Mouse (Mus musculus) hindbrain, postnatal 0 days (tissue): Measurements from ENCODE around the gene Cmc1. TPM values are rescaled to one million over a fixed set of nuclear protein-coding genes. Genes with fewer than 3 reads are reported as not detected.

ENCODE experiments used
- ATAC-seq: fragments of 200-750 bp; cut with Nextera tagmentation; 2 replicates; pipeline ENCODE4 v1.8.0; 2017; ENCODE audit warnings: mild to moderate bottlenecking, moderate TSS enrichment, moderate library complexity
- DNase-seq: peaks from one replicate; pipeline ENCODE4 v3.0.0-alpha.2; 2015; ENCODE audit warnings: low spot score
- H3K27ac ChIP-seq: fragments of 300-500 bp; sonication (generic); 2 replicates; pipeline ENCODE4 v1.5.1; 2014; ENCODE audit warnings: mild to moderate bottlenecking
- H3K27me3 ChIP-seq: fragments of 300-500 bp; sonication (generic); 2 replicates; pipeline ENCODE4 v1.6.1; 2014; ENCODE audit warnings: low read length, mixed read lengths; ENCODE audit not compliant: insufficient read depth
- H3K36me3 ChIP-seq: fragments of 300-500 bp; sonication (generic); 2 replicates; pipeline ENCODE4 v1.6.1; 2014; ENCODE audit warnings: low read length, mixed read lengths; ENCODE audit not compliant: insufficient read depth
- H3K4me1 ChIP-seq: fragments of 300-500 bp; sonication (generic); 2 replicates; pipeline ENCODE4 v1.6.1; 2014; ENCODE audit warnings: antibody characterized with exemption, low read length, mixed read lengths; ENCODE audit not compliant: insufficient read depth
- H3K4me2 ChIP-seq: fragments of 300-500 bp; sonication (generic); 2 replicates; pipeline ENCODE4 v1.6.1; 2014; ENCODE audit warnings: low read depth, mild to moderate bottlenecking, low read length, moderate library complexity, mixed read lengths
- H3K4me3 ChIP-seq: fragments of 300-500 bp; sonication (generic); 2 replicates; pipeline ENCODE4 v1.5.1; 2014; ENCODE audit warnings: low read length
- H3K9ac ChIP-seq: fragments of 300-500 bp; sonication (generic); replicated peaks from 2 replicates; pipeline ENCODE4 v1.6.1; 2014; ENCODE audit warnings: mild to moderate bottlenecking, low read length, moderate library complexity, mixed read lengths
- H3K9me3 ChIP-seq: fragments of 300-500 bp; sonication (generic); 2 replicates; pipeline ENCODE4 v1.6.1; 2016; ENCODE audit warnings: low read length, mixed read lengths
- CTCF ChIP-seq: IDR thresholded peaks from 2 replicates; pipeline ENCODE4 v1.5.1; 2016; ENCODE audit warnings: antibody characterized with exemption, control low read depth, low read depth
- WGBS: fragments of 180-500 bp; shearing (Covaris S2); extraction: QIAGEN DNeasy Blood & Tissue Kit; methylation state at CpG from one replicate; pipeline ENCODE4 v1.1.7; 2014; 5-methylcytosine and 5-hydroxymethylcytosine counted together
- polyA plus RNA-seq: library from polyadenylated mRNA; unstranded; fragments of >200 nt; fragmentation: Nextera tagmentation; extraction: Ambion mirVana; gene quantifications from 2 replicates; pipeline ENCODE4 v1.2.1, GENCODE M21; 2015
- total RNA-seq: library from RNA; depleted of rRNA; stranded (reverse); fragments of >200 nt; gene quantifications from 2 replicates; pipeline ENCODE4 v1.2.3, GENCODE M21; 2014; rRNA removed

Cmc1 gene
- total and polyA plus RNA-seq, 2 experiments from 2014 or later: 2.0 to 44.5 TPM

DNA sequence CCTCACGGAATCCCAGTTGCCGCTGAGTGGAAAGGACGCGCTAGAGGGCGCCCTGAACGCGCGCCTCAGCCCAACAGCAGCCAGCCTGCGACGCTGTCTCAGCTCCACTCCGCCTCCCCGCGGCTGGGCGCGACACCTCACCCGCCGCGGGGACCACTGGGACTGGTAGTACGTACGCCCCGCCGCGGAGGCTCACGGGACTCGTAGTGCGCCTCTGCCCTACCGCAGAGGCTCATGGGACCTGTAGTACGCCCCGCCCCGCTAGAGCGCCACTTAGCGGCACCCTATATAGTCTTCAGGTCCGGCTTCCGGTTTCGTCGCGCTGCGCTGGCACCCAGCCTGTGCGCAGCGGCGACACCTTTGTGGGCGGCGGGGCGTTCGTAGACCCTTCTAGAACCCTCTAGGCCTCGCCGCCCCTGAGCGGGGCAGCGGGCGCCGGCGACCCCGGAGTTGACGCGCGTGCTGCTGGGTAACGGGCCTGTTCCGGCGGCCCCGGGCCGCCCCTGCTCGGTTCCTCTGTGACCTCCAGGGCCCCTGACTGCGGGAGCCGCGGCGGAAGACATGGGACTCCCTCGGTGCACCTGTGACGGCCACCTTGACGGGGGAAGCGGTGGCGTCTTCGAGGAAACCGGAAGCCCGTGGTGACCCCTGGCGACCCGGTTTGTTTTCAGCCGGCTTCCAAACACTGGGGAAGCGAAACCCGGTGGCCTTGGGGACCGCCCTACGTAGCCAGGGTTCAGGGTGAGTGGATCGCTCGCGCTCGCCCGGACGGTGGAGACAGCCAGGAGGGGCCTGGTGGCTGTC lies 109.6 kb downstream of the Cmc1 start, which contains the start of gene Azi2:
Gene Azi2, plus strand, starts transcription at position 282 of the 804 bp plus-strand sequence.
- TF ChIP-seq CTCF: peak; percentile 87
- H3K27ac ChIP-seq: peak within 1 kb of the TSS; percentile 95
- peaks cover 6% of the 10 kb centered on the region; the same call in 1 of the 2 replicates for H3K4me1 ChIP-seq
- H3K36me3 ChIP-seq: no peaks in the 10 kb centered on the region
- no peaks in the 10 kb centered on the region for H3K9me3 ChIP-seq
- under 1% methylated on average over 87 of the region's 87 CpGs for WGBS
- peak within 1 kb of the TSS; percentile 90 for H3K4me3 ChIP-seq
- peak within 1 kb of the TSS; percentile 95 for H3K9ac ChIP-seq
- H3K4me2 ChIP-seq: peak within 1 kb of the TSS; percentile 78
- DNase-seq: peak; percentile 100
- peak; percentile 99 for ATAC-seq
- H3K27me3 ChIP-seq: no peaks in the 10 kb centered on the region

DNA sequence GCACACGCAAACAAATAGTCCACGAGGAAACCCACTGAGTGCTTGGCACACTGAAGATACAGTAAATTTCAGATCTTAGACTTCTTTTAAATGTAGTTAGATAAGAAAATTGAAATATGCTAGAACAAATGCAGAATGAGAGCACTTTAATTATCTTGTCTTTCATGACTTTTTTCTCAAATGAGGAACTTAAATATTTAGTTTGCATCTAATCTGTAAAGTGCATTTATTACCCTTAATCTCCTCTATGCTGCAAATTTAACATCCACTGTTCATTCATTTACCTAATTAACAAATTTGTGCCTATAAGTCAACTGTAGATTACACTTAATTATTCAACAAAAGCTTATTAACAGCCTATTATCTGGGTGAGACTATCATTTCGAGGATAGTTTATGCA lies 115.0 kb downstream of the Cmc1 start:
- no peak for DNase-seq
- Histone ChIP-seq H3K27me3 (no peaks in the 10 kb centered on the region), H3K9me3 (no peaks in the 10 kb centered on the region), H3K9ac (no peak overlapping the region), H3K4me3 (no peak overlapping the region), H3K27ac (no peak overlapping the region), H3K4me1 (no peaks in the 10 kb centered on the region), H3K36me3 (no peaks in the 10 kb centered on the region), H3K4me2 (no peak overlapping the region)
- WGBS: 84% methylated on average over 3 of the region's 3 CpGs
- TF ChIP-seq CTCF: no peak
- ATAC-seq: no peak

DNA sequence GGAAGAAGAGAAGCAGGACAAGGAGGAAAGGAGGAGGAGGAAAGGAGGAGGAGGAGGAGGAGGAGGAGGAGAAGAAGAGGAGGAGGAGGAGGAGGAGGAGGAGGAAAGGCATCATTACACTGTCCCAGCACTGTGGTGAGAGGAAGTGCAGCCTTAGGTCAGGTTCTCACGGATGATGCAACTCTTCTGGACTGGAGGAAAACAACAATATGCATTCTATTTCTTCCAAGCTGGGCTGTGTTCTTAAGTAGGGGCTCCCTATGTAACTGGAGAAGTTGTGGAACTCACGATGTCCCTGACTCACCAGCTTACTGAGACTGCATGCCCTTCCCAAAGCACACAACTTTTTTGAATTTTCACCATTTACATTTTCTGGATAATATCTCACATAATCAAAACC lies 118.3 kb downstream of the Cmc1 start:
- Histone ChIP-seq H3K4me2 (no peak overlapping the region), H3K27ac (no peak overlapping the region), H3K4me3 (no peak overlapping the region), H3K27me3 (no peaks in the 10 kb centered on the region), H3K9me3 (no peaks in the 10 kb centered on the region), H3K36me3 (no peaks in the 10 kb centered on the region), H3K4me1 (no peaks in the 10 kb centered on the region), H3K9ac (no peak overlapping the region)
- TF ChIP-seq CTCF: no peak
- no peak for ATAC-seq
- 69% methylated on average over 2 of the region's 2 CpGs for WGBS
- DNase-seq: no peak

DNA sequence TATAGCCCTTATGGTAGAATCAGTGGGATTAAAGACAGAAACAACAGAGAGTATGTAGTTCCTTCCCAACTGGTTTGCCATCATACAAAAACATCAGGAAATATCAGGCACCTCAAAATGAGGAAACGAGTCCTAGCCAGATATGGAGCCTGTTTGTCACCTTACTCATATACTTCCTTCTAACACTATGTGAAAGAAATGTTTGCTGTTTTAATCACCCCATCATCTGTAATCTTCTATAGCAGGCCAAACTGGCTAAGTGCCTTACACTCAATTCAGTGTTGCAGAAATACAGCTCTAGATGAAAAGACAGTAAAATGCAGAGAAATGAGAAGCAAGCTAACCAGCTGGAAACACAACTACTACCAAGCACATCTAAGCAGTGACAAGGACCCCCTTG lies 119.7 kb downstream of the Cmc1 start:
- WGBS: 90% methylated on average over 1 of the region's 1 CpGs
- no peak for TF ChIP-seq CTCF
- Histone ChIP-seq H3K4me3 (no peak overlapping the region), H3K9ac (no peak overlapping the region), H3K36me3 (no peaks in the 10 kb centered on the region), H3K9me3 (no peaks in the 10 kb centered on the region), H3K27ac (no peak overlapping the region), H3K4me1 (no peaks in the 10 kb centered on the region), H3K27me3 (no peaks in the 10 kb centered on the region), H3K4me2 (no peak overlapping the region)
- DNase-seq: no peak
- no peak for ATAC-seq

DNA sequence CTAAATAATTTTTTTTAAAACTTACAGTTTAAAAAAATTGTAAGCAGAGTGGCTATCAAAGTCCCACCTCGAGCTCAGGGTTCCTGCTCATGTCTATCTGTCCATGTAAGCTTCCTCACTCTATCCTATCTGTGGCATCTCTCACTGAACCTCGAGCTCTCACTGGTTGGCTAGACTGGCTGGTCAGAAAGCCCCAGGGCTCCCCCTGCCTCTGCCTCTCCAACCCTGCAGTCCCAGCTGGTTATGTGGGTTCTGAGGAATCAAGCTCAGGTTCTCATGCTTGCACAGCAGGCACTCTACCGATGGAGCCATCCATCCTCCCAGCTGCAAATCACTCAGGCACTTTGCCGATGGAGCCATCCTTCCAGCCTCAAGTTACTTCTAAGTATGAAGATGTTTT lies 120.5 kb downstream of the Cmc1 start:
- H3K4me1 ChIP-seq: no peaks in the 10 kb centered on the region
- 57% methylated on average over 4 of the region's 4 CpGs for WGBS
- H3K4me3 ChIP-seq: no peak overlapping the region
- H3K36me3 ChIP-seq: no peaks in the 10 kb centered on the region
- ATAC-seq (no peak), DNase-seq (no peak)
- H3K9me3 ChIP-seq: no peaks in the 10 kb centered on the region
- H3K9ac ChIP-seq: no peak overlapping the region
- no peak overlapping the region for H3K4me2 ChIP-seq
- H3K27me3 ChIP-seq: no peaks in the 10 kb centered on the region
- no peak for TF ChIP-seq CTCF
- H3K27ac ChIP-seq: no peak overlapping the region

DNA sequence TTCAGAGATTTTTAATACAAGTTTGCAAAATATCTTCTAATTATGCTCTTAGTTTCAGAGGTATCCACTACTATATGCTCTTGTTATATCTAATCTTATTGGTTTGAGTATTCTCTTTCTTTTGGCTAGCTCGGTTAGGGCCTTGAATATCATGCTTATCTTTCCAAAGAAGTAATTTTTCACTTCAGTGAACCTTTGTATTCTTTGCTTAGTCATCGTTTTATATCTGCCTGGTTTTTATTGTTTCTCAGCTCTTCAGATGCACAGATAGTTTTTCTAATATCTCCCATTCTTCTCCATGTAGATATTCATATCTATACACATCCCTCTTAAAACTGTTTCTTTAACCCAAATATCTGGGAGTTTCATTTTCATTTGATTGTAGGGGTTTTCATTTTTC lies 125.0 kb downstream of the Cmc1 start:
- no peak for TF ChIP-seq CTCF
- Histone ChIP-seq H3K4me1 (no peaks in the 10 kb centered on the region), H3K4me2 (no peak overlapping the region), H3K4me3 (no peak overlapping the region), H3K27ac (no peak overlapping the region), H3K9me3 (no peaks in the 10 kb centered on the region), H3K27me3 (no peaks in the 10 kb centered on the region), H3K36me3 (no peaks in the 10 kb centered on the region), H3K9ac (no peak overlapping the region)
- DNase-seq: no peak
- ATAC-seq: no peak
- WGBS: 56% methylated on average over 2 of the region's 2 CpGs

Other genes starting within 250 kb of the Cmc1 start
- gene Azi2, start 109.7 kb downstream of the Cmc1 start, total RNA-seq: 57.6 and 82.5 TPM in 2 replicates
- 61.3 and 64.3 TPM in 2 replicates for gene Azi2, start 109.7 kb downstream of the Cmc1 start, polyA plus RNA-seq